Mouse (Mus musculus) olfactory bulb, adult 2 months (tissue): Measurements from ENCODE around the gene Gm21312. TPM values are rescaled to one million over a fixed set of nuclear protein-coding genes. Genes with fewer than 3 reads are reported as not detected.
"Not testable (repeated sequence)": the region's sequence is repeated elsewhere in the genome, so short reads cannot be mapped to it uniquely, and the experiment has no call there.

Experiments used
- H3K27ac ChIP-seq: fragments of 200-500 bp; 2 replicates; pipeline ENCODE4 v1.5.1; 2012; ENCODE audit warnings: low read depth, low read length; ENCODE audit not compliant: insufficient read depth
- H3K4me1 ChIP-seq: fragments of 200-500 bp; 2 replicates; pipeline ENCODE4 v1.6.1; 2012; ENCODE audit warnings: low read length; ENCODE audit not compliant: control insufficient read depth, insufficient read depth
- H3K4me3 ChIP-seq: fragments of 200-500 bp; 2 replicates; pipeline ENCODE4 v1.5.1; 2012; ENCODE audit warnings: mild to moderate bottlenecking, low read depth, low read length, moderate library complexity; ENCODE audit not compliant: insufficient read depth
- CTCF ChIP-seq: fragments of 200-500 bp; IDR thresholded peaks from 2 replicates; pipeline ENCODE4 v1.5.1; 2012; ENCODE audit warnings: low read depth, mild to moderate bottlenecking, low read length, moderate library complexity; ENCODE audit not compliant: insufficient read depth
- POLR2A ChIP-seq: fragments of 200-500 bp; IDR thresholded peaks from 2 replicates; pipeline ENCODE4 v1.6.1; 2012; ENCODE audit warnings: mild to moderate bottlenecking, low read depth, low read length, moderate library complexity; ENCODE audit not compliant: insufficient read depth
- WGBS: fragments of 180-500 bp; shearing (Covaris S2); methylation state at CpG from one replicate; pipeline ENCODE4 v1.1.7; 2018; 5-methylcytosine and 5-hydroxymethylcytosine counted together
- polyA plus RNA-seq: library from polyadenylated mRNA; stranded (reverse); fragments of >200 nt; gene quantifications from 2 replicates; pipeline ENCODE4 v1.2.4, GENCODE M21; 2012; ENCODE audit warnings: low replicate concordance; ENCODE audit not compliant: missing spikeins, insufficient read depth, insufficient read length

The Gm21312 gene
- not detected in 2 replicates for polyA plus RNA-seq

GRCm38 (mm10) chr10:104176724-104177123, at the start of gene Gm21312:
TSS of gene Gm21312 (plus strand) at chr10:104177024.
- WGBS: no CpG with 5 or more reads among the region's 3 CpGs
- H3K4me3 ChIP-seq, H3K27ac ChIP-seq, H3K4me1 ChIP-seq: not testable (repeated sequence)

DNA sequence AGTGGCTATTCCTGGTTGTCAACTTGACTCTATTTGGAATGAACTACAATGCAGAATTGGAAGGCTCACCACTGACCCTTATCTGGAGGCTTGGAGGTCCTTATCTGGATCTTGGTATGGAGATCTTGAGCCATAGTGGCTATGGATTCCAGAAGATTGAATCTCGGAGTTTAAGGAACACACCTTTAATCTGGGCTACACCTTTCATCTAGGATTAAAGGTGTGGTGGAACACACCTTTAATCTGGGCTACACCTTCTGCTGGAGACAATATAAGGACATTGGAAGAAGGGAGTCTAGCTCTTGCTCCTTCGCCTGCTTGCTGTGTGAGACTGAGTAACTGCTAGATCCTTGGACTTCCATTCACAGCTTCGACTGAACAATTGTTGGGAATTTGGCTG, 34.1 kb upstream of the Gm21312 start, which contains the start of gene Gm21293:
TSS of gene Gm21293 (plus strand) at position 301 of the 400 bp plus-strand sequence.
- H3K4me1 ChIP-seq, H3K27ac ChIP-seq, H3K4me3 ChIP-seq: not testable (repeated sequence)
- no CpG with 5 or more reads among the region's 3 CpGs for WGBS

- no CpG with 5 or more reads among the region's 3 CpGs for WGBS
- H3K4me3 ChIP-seq, H3K4me1 ChIP-seq, H3K27ac ChIP-seq: not testable (repeated sequence)
These were observed 25.6 kb upstream of the Gm21312 start, which contains the start of gene Gm6763 for GRCm38 (mm10) chr10:104151197-104151596. TSS of gene Gm6763 (plus strand) at chr10:104151497.

GRCm38 (mm10) chr10:104159706-104160105, 17.1 kb upstream of the Gm21312 start, which contains the start of gene Gm8764:
TSS of gene Gm8764 (plus strand) at chr10:104160006.
- not testable (repeated sequence) for H3K27ac ChIP-seq, H3K4me3 ChIP-seq, H3K4me1 ChIP-seq
- no CpG with 5 or more reads among the region's 3 CpGs for WGBS

- not testable (repeated sequence) for H3K4me3 ChIP-seq, H3K4me1 ChIP-seq, H3K27ac ChIP-seq
- WGBS: no CpG with 5 or more reads among the region's 3 CpGs
These were observed 8.6 kb upstream of the Gm21312 start, which contains the start of gene Gm21304 for GRCm38 (mm10) chr10:104168215-104168614. TSS of gene Gm21304 (plus strand) at chr10:104168515.

DNA sequence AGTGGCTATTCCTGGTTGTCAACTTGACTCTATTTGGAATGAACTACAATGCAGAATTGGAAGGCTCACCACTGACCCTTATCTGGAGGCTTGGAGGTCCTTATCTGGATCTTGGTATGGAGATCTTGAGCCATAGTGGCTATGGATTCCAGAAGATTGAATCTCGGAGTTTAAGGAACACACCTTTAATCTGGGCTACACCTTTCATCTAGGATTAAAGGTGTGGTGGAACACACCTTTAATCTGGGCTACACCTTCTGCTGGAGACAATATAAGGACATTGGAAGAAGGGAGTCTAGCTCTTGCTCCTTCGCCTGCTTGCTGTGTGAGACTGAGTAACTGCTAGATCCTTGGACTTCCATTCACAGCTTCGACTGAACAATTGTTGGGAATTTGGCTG, 8.4 kb downstream of the Gm21312 start, which contains the start of gene Gm20765:
TSS of gene Gm20765 (plus strand) at position 301 of the 400 bp plus-strand sequence.
- not testable (repeated sequence) for H3K27ac ChIP-seq, H3K4me3 ChIP-seq, H3K4me1 ChIP-seq
- no CpG with 5 or more reads among the region's 3 CpGs for WGBS

DNA sequence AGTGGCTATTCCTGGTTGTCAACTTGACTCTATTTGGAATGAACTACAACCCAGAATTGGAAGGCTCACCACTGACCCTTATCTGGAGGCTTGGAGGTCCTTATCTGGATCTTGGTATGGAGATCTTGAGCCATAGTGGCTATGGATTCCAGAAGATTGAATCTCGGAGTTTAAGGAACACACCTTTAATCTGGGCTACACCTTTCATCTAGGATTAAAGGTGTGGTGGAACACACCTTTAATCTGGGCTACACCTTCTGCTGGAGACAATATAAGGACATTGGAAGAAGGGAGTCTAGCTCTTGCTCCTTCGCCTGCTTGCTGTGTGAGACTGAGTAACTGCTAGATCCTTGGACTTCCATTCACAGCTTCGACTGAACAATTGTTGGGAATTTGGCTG, 16.9 kb downstream of the Gm21312 start, which contains the start of gene Gm4340:
TSS of gene Gm4340 (plus strand) at position 301 of the 400 bp plus-strand sequence.
- H3K27ac ChIP-seq, H3K4me3 ChIP-seq, H3K4me1 ChIP-seq: not testable (repeated sequence)
- WGBS: no CpG with 5 or more reads among the region's 3 CpGs

DNA sequence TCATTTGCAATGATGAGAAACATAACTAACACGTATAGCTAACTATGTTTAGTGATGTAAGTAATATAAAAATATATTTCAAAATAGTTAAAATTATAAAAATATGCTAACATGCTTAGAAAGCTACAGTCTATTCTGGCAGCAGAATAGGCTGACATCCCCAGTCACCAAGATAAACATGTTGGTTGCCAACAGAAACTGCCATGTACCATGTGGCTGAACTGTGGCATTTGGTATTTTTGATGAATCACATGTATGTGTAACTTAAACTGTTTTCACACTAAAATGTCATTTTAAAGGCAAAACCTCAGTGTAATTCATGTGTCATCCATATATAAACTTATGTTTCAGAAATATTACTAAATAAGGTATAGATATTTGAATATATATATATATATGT, 32.8 kb downstream of the Gm21312 start:
- H3K4me3 ChIP-seq: no peak overlapping the region
- no peaks in the 10 kb centered on the region for H3K4me1 ChIP-seq
- H3K27ac ChIP-seq: no peak overlapping the region
- TF ChIP-seq POLR2A: no peak
- TF ChIP-seq CTCF: no peak
- 93% methylated on average over 1 of the region's 1 CpGs for WGBS

- TF ChIP-seq CTCF (no peak), POLR2A (no peak)
- Histone ChIP-seq H3K4me3 (no peak overlapping the region), H3K4me1 (no peaks in the 10 kb centered on the region), H3K27ac (no peak overlapping the region)
- WGBS: 69% methylated on average over 3 of the region's 3 CpGs
These were observed 33.6 kb downstream of the Gm21312 start for GRCm38 (mm10) chr10:104210268-104210990.

- WGBS: 88% methylated on average over 5 of the region's 5 CpGs
- no peaks in the 10 kb centered on the region for H3K4me1 ChIP-seq
- no peak overlapping the region for H3K27ac ChIP-seq
- H3K4me3 ChIP-seq: no peak overlapping the region
- TF ChIP-seq POLR2A: no peak
- no peak for TF ChIP-seq CTCF
These were observed 37.7 kb downstream of the Gm21312 start for GRCm38 (mm10) chr10:104214527-104214926.
